Mouse (Mus musculus) olfactory bulb, adult 2 months (tissue): ENCODE data around the gene Tppp2. TPM values are rescaled to one million over a fixed set of nuclear protein-coding genes. Genes with fewer than 3 reads are reported as not detected.

Source experiments
- H3K27ac ChIP-seq: fragments of 200-500 bp; 2 replicates; pipeline ENCODE4 v1.5.1; 2012; ENCODE audit warnings: low read depth, low read length; ENCODE audit not compliant: insufficient read depth
- H3K4me1 ChIP-seq: fragments of 200-500 bp; 2 replicates; pipeline ENCODE4 v1.6.1; 2012; ENCODE audit warnings: low read length; ENCODE audit not compliant: control insufficient read depth, insufficient read depth
- H3K4me3 ChIP-seq: fragments of 200-500 bp; 2 replicates; pipeline ENCODE4 v1.5.1; 2012; ENCODE audit warnings: mild to moderate bottlenecking, low read depth, low read length, moderate library complexity; ENCODE audit not compliant: insufficient read depth
- CTCF ChIP-seq: fragments of 200-500 bp; IDR thresholded peaks from 2 replicates; pipeline ENCODE4 v1.5.1; 2012; ENCODE audit warnings: low read depth, mild to moderate bottlenecking, low read length, moderate library complexity; ENCODE audit not compliant: insufficient read depth
- POLR2A ChIP-seq: fragments of 200-500 bp; IDR thresholded peaks from 2 replicates; pipeline ENCODE4 v1.6.1; 2012; ENCODE audit warnings: mild to moderate bottlenecking, low read depth, low read length, moderate library complexity; ENCODE audit not compliant: insufficient read depth
- WGBS: fragments of 180-500 bp; shearing (Covaris S2); methylation state at CpG from one replicate; pipeline ENCODE4 v1.1.7; 2018; 5-methylcytosine and 5-hydroxymethylcytosine counted together
- polyA plus RNA-seq: library from polyadenylated mRNA; stranded (reverse); fragments of >200 nt; gene quantifications from 2 replicates; pipeline ENCODE4 v1.2.4, GENCODE M21; 2012; ENCODE audit warnings: low replicate concordance; ENCODE audit not compliant: missing spikeins, insufficient read depth, insufficient read length

Gene Tppp2
- polyA plus RNA-seq, 1 experiment, result not detected

DNA sequence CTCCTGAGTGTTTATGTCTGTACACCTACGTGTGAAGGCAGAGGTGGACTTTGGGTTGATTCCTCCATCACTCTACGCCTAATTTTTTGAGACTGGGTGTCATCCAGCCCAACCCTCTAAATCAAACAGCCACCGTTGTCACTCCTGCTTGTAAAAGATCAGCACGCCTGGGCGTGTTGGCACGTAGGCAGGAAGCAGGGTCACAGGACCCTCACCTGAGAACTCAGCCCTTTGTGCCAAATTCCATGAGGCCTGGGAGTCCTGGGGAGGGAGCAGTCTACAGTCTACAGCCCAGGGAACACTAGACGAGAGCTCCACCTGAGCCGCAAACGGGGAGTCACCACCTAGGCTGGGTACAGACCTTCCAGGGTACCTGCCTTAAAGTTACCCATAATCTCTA is 14.4 kb upstream of the Tppp2 start:
- WGBS, result 93% methylated on average over 9 of the region's 9 CpGs
- TF ChIP-seq POLR2A (no peak), CTCF (no peak)
- H3K27ac ChIP-seq, result no peak overlapping the region

DNA sequence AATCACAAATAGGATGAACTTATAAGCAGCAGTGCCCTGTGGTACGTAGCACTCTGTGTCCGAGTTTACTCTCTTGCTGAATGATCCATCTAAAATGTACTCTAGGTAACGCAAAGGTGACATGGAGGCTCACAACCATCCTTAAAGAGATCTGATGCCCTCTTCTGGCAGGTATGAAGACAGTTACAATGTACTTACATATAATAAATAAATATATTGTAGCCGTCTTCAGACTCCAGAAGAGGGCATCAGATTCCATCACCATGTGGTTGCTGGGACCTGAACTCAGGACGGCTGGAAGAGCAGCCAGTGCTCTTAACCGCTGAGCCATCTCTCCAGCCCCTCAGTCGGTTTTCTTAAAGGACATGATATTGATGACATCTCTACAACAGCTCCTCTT is 13.5 kb upstream of the Tppp2 start:
- TF ChIP-seq POLR2A (no peak), CTCF (no peak)
- no peak overlapping the region for H3K4me3 ChIP-seq
- no peak overlapping the region for H3K27ac ChIP-seq
- WGBS, result 70% methylated on average over 7 of the region's 7 CpGs
- H3K4me1 ChIP-seq, result peaks cover 7% of the 10 kb centered on the region; the same call in 1 of the 2 replicates

More for the DNA sequence above, 14.4 kb upstream of the Tppp2 start:
- Histone ChIP-seq H3K4me1 (peaks cover 7% of the 10 kb centered on the region; the same call in 1 of the 2 replicates), H3K4me3 (no peak overlapping the region)

DNA sequence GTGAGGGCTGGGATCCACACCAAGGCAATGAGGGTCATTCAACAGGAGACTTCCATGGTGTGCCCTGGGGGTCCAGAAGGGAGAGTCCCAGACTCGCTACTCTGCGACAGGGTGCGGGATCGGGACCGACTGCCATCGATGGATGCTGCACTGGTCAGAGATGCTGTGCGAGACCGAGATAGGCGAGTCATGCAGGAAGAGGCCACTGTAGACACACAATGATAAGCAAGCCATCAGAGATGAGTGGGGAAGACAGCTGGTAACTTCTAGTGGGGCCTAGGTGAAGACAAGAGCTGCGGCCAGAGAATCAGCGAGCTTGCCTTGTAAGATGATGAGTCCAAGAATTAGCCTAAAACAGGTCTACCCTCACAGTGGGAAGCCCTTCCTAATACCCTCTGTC is 12.1 kb upstream of the Tppp2 start:
- Histone ChIP-seq H3K27ac (no peak overlapping the region), H3K4me3 (no peak overlapping the region), H3K4me1 (peaks cover 7% of the 10 kb centered on the region; the same call in 1 of the 2 replicates)
- TF ChIP-seq POLR2A (no peak), CTCF (no peak)
- 95% methylated on average over 11 of the region's 11 CpGs for WGBS

DNA sequence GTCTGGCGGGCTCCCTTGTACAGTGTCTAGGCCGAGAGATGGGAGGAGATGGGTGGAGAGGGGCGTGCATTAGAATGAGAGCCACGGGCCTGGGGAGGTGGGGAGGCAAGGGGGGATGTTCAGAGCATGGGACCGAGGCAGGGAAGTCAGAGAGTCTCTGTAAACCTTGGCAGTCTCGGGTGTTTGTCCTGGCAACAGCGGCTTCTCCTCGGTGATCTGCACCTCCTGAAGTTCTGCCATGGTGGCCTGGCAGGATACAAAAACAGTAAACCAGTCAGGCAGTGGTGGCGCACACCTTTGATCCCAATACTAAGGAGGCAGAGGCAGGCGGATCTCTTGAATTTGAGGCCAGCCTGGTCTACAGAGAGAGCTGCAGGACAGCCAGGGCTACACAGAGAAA is 6.9 kb upstream of the Tppp2 start:
- no peak overlapping the region for H3K27ac ChIP-seq
- 67% methylated on average over 10 of the region's 10 CpGs for WGBS
- peaks cover 27% of the 10 kb centered on the region for H3K4me1 ChIP-seq
- H3K4me3 ChIP-seq, result peak overlapping the region; percentile 17; the same call in 1 of the 2 replicates
- no peak for TF ChIP-seq CTCF
- no peak for TF ChIP-seq POLR2A

DNA sequence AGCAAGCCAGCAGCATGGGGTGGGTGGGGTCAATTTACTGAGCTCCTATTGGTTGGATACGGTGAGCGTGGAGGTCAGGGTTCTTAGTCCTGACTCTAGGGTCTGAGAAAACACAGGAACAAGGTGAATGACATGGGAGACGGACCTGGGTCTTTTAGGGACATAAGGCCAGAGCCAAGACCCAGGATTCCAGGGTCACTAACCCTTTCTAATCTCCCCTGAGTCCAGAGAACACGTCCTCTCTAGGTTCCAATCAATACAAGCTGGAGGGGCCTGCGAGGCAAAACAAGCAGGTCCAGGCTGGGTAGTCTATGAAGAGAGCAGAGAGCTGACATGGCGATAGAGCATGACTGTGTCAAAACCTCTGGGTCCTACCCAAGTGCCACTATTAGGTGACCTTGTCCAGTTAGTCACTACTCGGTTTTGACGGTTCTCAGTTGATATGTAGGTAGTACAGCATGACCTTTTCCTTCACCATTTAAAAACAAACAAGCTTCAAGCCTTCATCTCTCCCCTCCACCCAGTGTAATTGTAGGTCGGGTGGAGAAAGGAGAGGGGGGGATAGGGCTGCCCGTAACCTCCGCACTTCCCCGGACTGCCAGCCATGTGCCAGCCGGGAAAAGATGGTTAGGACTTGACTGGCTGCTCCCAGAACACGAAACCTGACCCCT is 5.7 kb upstream of the Tppp2 start:
- Histone ChIP-seq H3K27ac (peak overlapping the region; percentile 71), H3K4me1 (peaks cover 23% of the 10 kb centered on the region), H3K4me3 (peak overlapping the region; percentile 79)
- WGBS, result 19% methylated on average over 14 of the region's 14 CpGs
- TF ChIP-seq POLR2A (no peak), CTCF (no peak)

DNA sequence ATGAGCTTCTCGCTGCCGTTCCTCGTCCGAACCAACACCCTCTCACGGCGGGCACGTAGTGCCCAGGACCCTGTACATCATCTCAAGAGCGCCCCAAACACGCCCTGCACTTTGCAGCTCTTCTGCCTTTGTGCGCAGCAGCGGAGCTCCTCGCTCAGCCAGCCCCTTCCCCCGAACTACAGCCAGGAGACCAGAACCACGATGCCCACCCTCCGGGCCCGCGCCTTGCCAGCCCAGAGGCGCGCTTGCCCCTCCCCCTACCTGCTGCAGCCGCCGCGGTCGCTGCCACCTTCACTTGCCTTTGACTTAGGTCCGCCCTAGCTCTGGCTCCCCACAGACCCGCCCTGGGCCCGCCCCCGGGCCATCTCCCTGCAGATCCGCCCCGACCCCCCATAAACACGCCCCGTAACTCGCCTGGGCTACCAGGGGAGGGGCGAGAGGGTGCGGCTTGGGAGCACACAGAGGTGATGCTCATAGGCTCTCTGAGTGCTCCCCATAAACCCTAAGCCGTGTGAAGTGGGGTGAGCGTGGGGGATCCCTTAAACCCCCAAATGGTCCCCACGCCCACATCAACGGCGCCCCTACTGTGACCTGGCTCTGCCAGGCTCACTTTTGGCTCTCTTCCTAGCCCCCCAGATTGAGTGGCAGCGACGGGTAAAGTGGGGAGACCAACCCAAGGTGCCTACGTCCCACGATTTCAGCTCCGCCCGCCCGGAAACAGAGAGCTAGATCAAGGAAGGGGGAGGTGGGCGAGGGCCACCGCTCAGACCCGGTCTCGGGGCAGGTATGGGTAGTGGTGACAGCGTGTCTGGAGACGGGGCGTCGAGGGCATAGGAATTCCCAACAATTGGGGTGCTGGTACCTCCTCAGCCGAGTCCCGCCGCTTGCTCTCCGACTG is 4.9 kb upstream of the Tppp2 start:
- Histone ChIP-seq H3K27ac (peak overlapping the region; percentile 71), H3K4me1 (peaks cover 20% of the 10 kb centered on the region), H3K4me3 (peak overlapping the region; percentile 79)
- no peak for TF ChIP-seq CTCF
- TF ChIP-seq POLR2A, result no peak
- WGBS, result under 1% methylated on average over 58 of the region's 58 CpGs

DNA sequence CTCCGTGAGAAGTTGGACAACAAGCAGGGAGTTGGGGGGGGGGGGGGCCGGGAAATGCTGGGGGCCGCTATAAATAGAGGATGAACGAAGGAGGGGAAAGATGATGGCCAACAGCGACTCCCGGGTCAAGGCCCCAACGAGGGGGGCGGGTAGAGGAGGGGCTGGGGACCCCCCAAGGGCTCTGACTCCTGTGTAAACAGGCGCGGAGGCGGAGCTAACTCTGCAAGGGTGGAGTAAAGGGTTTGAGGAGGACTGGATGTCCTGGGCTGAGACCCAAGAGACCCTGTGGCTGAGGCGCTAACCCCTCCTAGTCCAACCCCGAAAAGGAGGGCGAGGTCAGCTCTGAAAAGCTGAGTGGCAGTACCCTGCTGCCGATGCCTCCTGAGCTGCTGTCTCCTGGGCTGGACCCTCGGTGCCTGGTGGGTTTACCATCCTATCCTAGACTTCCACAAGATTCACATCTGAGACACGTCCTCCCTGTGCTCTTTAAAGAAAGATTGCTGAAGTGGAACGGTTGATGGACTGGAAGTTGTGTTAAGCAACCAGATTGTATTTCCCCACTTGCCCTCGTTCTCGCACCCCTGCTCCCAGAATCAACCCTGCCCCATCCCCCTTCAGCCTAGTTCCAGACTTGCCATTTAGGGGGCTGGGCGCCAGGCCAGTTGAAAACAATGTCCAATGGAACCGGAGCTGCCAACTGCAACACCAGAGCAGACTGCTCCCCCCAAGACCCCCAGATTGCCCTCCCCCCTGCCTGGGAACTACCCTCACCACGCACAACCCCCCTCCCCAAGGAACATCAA is 4.1 kb upstream of the Tppp2 start, which contains the start of gene Ndrg2:
Gene Ndrg2, minus strand, starts transcription at position 199 of the 803 bp plus-strand sequence.
- peaks cover 20% of the 10 kb centered on the region for H3K4me1 ChIP-seq
- TF ChIP-seq POLR2A (no peak), CTCF (no peak)
- H3K4me3 ChIP-seq, result peak within 1 kb of the TSS; percentile 79
- WGBS, result 8% methylated on average over 23 of the region's 23 CpGs
- H3K27ac ChIP-seq, result peak within 1 kb of the TSS; percentile 71

DNA sequence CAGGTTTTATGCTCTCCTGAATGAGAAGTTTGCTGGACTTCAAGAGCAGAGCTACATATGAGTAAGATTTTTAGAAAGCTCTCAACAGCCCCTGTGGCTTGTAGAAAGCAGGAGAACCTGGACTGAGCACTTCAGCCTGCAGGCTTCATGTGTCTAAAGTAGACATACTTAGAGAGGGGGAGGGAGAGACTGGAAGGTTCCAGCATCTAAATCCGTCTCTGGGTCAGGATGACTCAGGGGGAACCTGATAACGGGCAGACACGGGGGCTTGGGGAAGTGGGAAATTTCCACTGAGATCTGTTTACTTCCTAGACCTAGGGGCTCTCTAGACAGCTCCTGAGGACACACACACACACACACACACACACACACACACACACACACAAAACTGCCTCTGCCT is 3.2 kb upstream of the Tppp2 start:
- TF ChIP-seq POLR2A (no peak), CTCF (no peak)
- Histone ChIP-seq H3K27ac (peak overlapping the region; percentile 54), H3K4me1 (peaks cover 20% of the 10 kb centered on the region), H3K4me3 (no peak overlapping the region)
- 5% methylated on average over 3 of the region's 3 CpGs for WGBS
